ENCODE assay signal across 15 mouse cellular contexts in genomic region chr2:31894221-31894870, GRCm38 (mm10). TPM values are rescaled to one million over a fixed set of nuclear protein-coding genes. Genes with fewer than 3 reads are reported as not detected.
DNase-seq lines count a peak whose midpoint lies in the region; ATAC-seq and TF ChIP-seq lines count a peak whose summit lies in the region.
"Had no signal": no experiment of that assay in that cellular context is flagged by ENCODE, and none has a peak within 500 bp of the region (broad histone marks: within the 10 kb centered on the region; RNA-seq: fewer than 3 reads in every experiment).

No protein-coding gene starts in this region.

- H3K4me1 ChIP-seq in kidney, embryonic 16.5 days (ENCODE audit: insufficient read depth, low read length): peaks cover 28% of the 10 kb centered on the region
- H3K4me1 ChIP-seq in kidney, adult 2 months (ENCODE audit: control insufficient read depth, insufficient read depth, low read length): no peaks in the 10 kb centered on the region
- H3K4me1 ChIP-seq in embryonic facial prominence, embryonic 12.5 days: peaks cover 24% of the 10 kb centered on the region
- H3K4me1 ChIP-seq in limb, embryonic 14.5 days (ENCODE audit: control insufficient read depth, insufficient read depth, low read length): peaks cover 15% of the 10 kb centered on the region
- H3K4me1 ChIP-seq: liver, embryonic 12.5 days had no signal

- no peak overlapping the region; the same call in 1 of the 2 replicates for H3K27ac ChIP-seq in kidney, embryonic 16.5 days (ENCODE audit: low read length)
- no peak overlapping the region for H3K27ac ChIP-seq in kidney, adult 2 months (ENCODE audit: insufficient read depth, low read depth, low read length)
- peak overlapping the region; percentile 51 for H3K27ac ChIP-seq in embryonic facial prominence, embryonic 12.5 days
- H3K27ac ChIP-seq in limb, embryonic 14.5 days (replicated peaks; ENCODE audit: low read depth, low read length): no peak overlapping the region; the same call in 1 of the 2 replicates
- H3K27ac ChIP-seq: layer of hippocampus, adult 2 months; liver, embryonic 12.5 days; stomach, postnatal 0 days had no signal

- H3K4me2 ChIP-seq in kidney, embryonic 16.5 days (replicated peaks; ENCODE audit: low read depth, low read length): no peak overlapping the region
- H3K4me2 ChIP-seq in embryonic facial prominence, embryonic 12.5 days (replicated peaks): no peak overlapping the region
- no peak overlapping the region for H3K4me2 ChIP-seq in limb, embryonic 14.5 days (replicated peaks; ENCODE audit: low read depth, low read length, severe bottlenecking)
- H3K4me2 ChIP-seq: liver, embryonic 12.5 days had no signal

- peak; percentile 36 for DNase-seq in embryo, embryonic 11 days
- DNase-seq in embryo, embryonic 10.5 days (ENCODE audit: low spot score): no peak
- no peak for DNase-seq in kidney, adult 2 months
- no peak for DNase-seq in limb, embryonic 14.5 days (ENCODE audit: low spot score)
- DNase-seq in adrenal gland, postnatal 36 days: no peak
- no peak for DNase-seq in lung, postnatal 10 days
- DNase-seq: cerebellum, postnatal 10 days; heart, adult 18-20 months; lung, postnatal 4 days had no signal

- H3K9ac ChIP-seq in kidney, embryonic 16.5 days (replicated peaks; ENCODE audit: low read length): no peak overlapping the region
- H3K9ac ChIP-seq in embryonic facial prominence, embryonic 12.5 days: no peak overlapping the region
- 0 out of 2 replicates have a peak overlapping the region, but pooled peaks have one; percentile 21 for H3K9ac ChIP-seq in limb, embryonic 14.5 days (ENCODE audit: low read depth, low read length, severe bottlenecking)
- H3K9ac ChIP-seq: liver, embryonic 12.5 days had no signal

- no peaks in the 10 kb centered on the region for H3K36me3 ChIP-seq in kidney, embryonic 16.5 days (ENCODE audit: insufficient read depth, low read length)
- no peaks in the 10 kb centered on the region for H3K36me3 ChIP-seq in kidney, adult 2 months (ENCODE audit: control insufficient read depth, insufficient read depth, low read length)
- no peaks in the 10 kb centered on the region for H3K36me3 ChIP-seq in embryonic facial prominence, embryonic 12.5 days
- H3K36me3 ChIP-seq in limb, embryonic 14.5 days (ENCODE audit: control insufficient read depth, insufficient read depth, low read length): no peaks in the 10 kb centered on the region
- H3K36me3 ChIP-seq: liver, embryonic 12.5 days had no signal

- ATAC-seq in kidney, embryonic 16.5 days (ENCODE audit: low FRiP score, low TSS enrichment): peak; percentile 28; the same call in 1 of the 2 replicates
- ATAC-seq in embryonic facial prominence, embryonic 12.5 days (ENCODE audit: insufficient number of reproducible peaks, insufficient read depth, low FRiP score, low TSS enrichment): no peak
- ATAC-seq in limb, embryonic 14.5 days (ENCODE audit: low FRiP score, low read depth): no peak
- ATAC-seq: liver, embryonic 12.5 days had no signal

- H3K4me3 ChIP-seq in kidney, embryonic 16.5 days (ENCODE audit: low read length): no peak overlapping the region
- no peak overlapping the region for H3K4me3 ChIP-seq in kidney, adult 2 months (ENCODE audit: insufficient read depth, low read depth, low read length)
- H3K4me3 ChIP-seq in embryonic facial prominence, embryonic 12.5 days: no peak overlapping the region
- H3K4me3 ChIP-seq in limb, embryonic 14.5 days (replicated peaks; ENCODE audit: low read length): no peak overlapping the region
- H3K4me3 ChIP-seq: layer of hippocampus, adult 2 months; liver, embryonic 12.5 days had no signal

- H3K9me3 ChIP-seq in kidney, embryonic 16.5 days (ENCODE audit: low read length): no peaks in the 10 kb centered on the region
- H3K9me3 ChIP-seq in embryonic facial prominence, embryonic 12.5 days: no peaks in the 10 kb centered on the region
- H3K9me3 ChIP-seq in limb, embryonic 14.5 days (ENCODE audit: control insufficient read depth, low read length): no peaks in the 10 kb centered on the region
- H3K9me3 ChIP-seq: liver, embryonic 12.5 days had no signal

- 50% methylated on average over 13 of the region's 13 CpGs for WGBS in kidney, embryonic 16.5 days
- 79% methylated on average over 13 of the region's 13 CpGs for WGBS in kidney, adult 2 months
- 43% methylated on average over 13 of the region's 13 CpGs for whole genome bisulfite sequencing in embryonic facial prominence, embryonic 12.5 days
- 39% methylated on average over 13 of the region's 13 CpGs for WGBS in limb, embryonic 14.5 days

- TF ChIP-seq CTCF in kidney, adult 2 months (conservative IDR thresholded peaks at IDR 0.05; ENCODE audit: insufficient read depth, insufficient read length, low read depth, low read length): no peak

- no peaks in the 10 kb centered on the region for H3K27me3 ChIP-seq in kidney, embryonic 16.5 days (ENCODE audit: insufficient read depth, low read length)
- no peaks in the 10 kb centered on the region for H3K27me3 ChIP-seq in kidney, adult 2 months (replicated peaks; ENCODE audit: control insufficient read depth, insufficient read depth, low read length)
- H3K27me3 ChIP-seq in embryonic facial prominence, embryonic 12.5 days: peaks cover under 1% of the 10 kb centered on the region; the same call in 1 of the 2 replicates
- H3K27me3 ChIP-seq in limb, embryonic 14.5 days (ENCODE audit: control insufficient read depth, insufficient read depth, low read length): no peaks in the 10 kb centered on the region

- no peak for TF ChIP-seq POLR2A in kidney, adult 2 months (IDR thresholded peaks at IDR 0.05; ENCODE audit: low read depth, low read length)
- no peak for TF ChIP-seq POLR2A in limb, embryonic 14.5 days (IDR thresholded peaks at IDR 0.05; ENCODE audit: borderline replicate concordance, extremely low read depth, insufficient read depth, insufficient read length)

RNA-seq across cellular contexts. Expression of gene Lamc3, which starts 7.3 kb away (rescaled TPM):
- 4.1 and 4.7 TPM in 2 replicates for polyA plus RNA-seq in kidney, embryonic 16.5 days (2015; fragmentation: Nextera tagmentation; extraction: Ambion mirVana)
- 20.7 and 24.8 TPM in 2 replicates for polyA plus RNA-seq in kidney, adult 2 months (2012; rRNA removed)
- 1.8 and 2.5 TPM in 2 replicates for polyA plus RNA-seq in embryonic facial prominence, embryonic 12.5 days (2016; fragmentation: Nextera tagmentation; extraction: Ambion mirVana)
- 1.1 and 1.6 TPM in 2 replicates for polyA plus RNA-seq in limb, embryonic 14.5 days (2012; rRNA removed)
- 0.68 and 0.84 TPM in 2 replicates for polyA plus RNA-seq in limb, embryonic 14.5 days (2014; fragmentation: Nextera tagmentation; extraction: Ambion mirVana)
- 10 to 100 TPM; 13.7 to 20.1 TPM for total RNA-seq in adrenal gland, postnatal 36 days (2021)

RNA-seq across cellular contexts. Expression of gene Fibcd1, which starts 48.5 kb away (rescaled TPM):
- 1.4 and 1.5 TPM in 2 replicates for polyA plus RNA-seq in kidney, embryonic 16.5 days (2015; fragmentation: Nextera tagmentation; extraction: Ambion mirVana)
- polyA plus RNA-seq in kidney, adult 2 months (2012; rRNA removed): 0.03 and 0.05 TPM in 2 replicates
- 0.52 and 0.78 TPM in 2 replicates for polyA plus RNA-seq in embryonic facial prominence, embryonic 12.5 days (2016; fragmentation: Nextera tagmentation; extraction: Ambion mirVana)
- polyA plus RNA-seq in limb, embryonic 14.5 days (2012; rRNA removed): 0.34 and 0.40 TPM in 2 replicates
- 0.17 and 0.28 TPM in 2 replicates for polyA plus RNA-seq in limb, embryonic 14.5 days (2014; fragmentation: Nextera tagmentation; extraction: Ambion mirVana)
- under 1 TPM in 1 of 2 experiments, not detected in 1; 0.07 TPM for total RNA-seq in adrenal gland, postnatal 36 days (2021)
- total RNA-seq: heart, adult 18-20 months; heart, postnatal 25 days had no signal
- polyA plus RNA-seq: liver, embryonic 12.5 days had no signal

RNA-seq across cellular contexts. Expression of gene Aif1l, which starts 55.6 kb away (rescaled TPM):
- polyA plus RNA-seq in kidney, embryonic 16.5 days (2015; fragmentation: Nextera tagmentation; extraction: Ambion mirVana): 90.4 and 101 TPM in 2 replicates
- 152 and 177 TPM in 2 replicates for polyA plus RNA-seq in kidney, adult 2 months (2012; rRNA removed)
- 56.5 and 61.0 TPM in 2 replicates for polyA plus RNA-seq in embryonic facial prominence, embryonic 12.5 days (2016; fragmentation: Nextera tagmentation; extraction: Ambion mirVana)
- 28.2 and 35.4 TPM in 2 replicates for polyA plus RNA-seq in limb, embryonic 14.5 days (2012; rRNA removed)
- polyA plus RNA-seq in limb, embryonic 14.5 days (2014; fragmentation: Nextera tagmentation; extraction: Ambion mirVana): 32.3 and 44.7 TPM in 2 replicates
- 10 to 100 TPM; 14.5 to 23.7 TPM for total RNA-seq in adrenal gland, postnatal 36 days (2021)
